ENCODE assay signal across 8 mouse cellular contexts in genomic region chr15:78962885-78963284, GRCm38 (mm10). TPM values are rescaled to one million over a fixed set of nuclear protein-coding genes. Genes with fewer than 3 reads are reported as not detected.
DNase-seq lines count a peak whose midpoint lies in the region; ATAC-seq and TF ChIP-seq lines count a peak whose summit lies in the region.

No protein-coding gene starts in this region.

- H3K9ac ChIP-seq in stomach, embryonic 14.5 days (replicated peaks; ENCODE audit: low read depth, low read length): no peak overlapping the region

- no peak for TF ChIP-seq POLR2A in brain, embryonic 14.5 days (IDR thresholded peaks at IDR 0.05; ENCODE audit: borderline replicate concordance, extremely low read depth, insufficient read depth, insufficient read length, poor library complexity, severe bottlenecking)

- H3K4me1 ChIP-seq in stomach, embryonic 14.5 days (ENCODE audit: control insufficient read depth, insufficient read depth, low read length): peaks cover 6% of the 10 kb centered on the region; the same call in 1 of the 2 replicates

- TF ChIP-seq CTCF in brain, embryonic 14.5 days (IDR thresholded peaks at IDR 0.05; ENCODE audit: borderline replicate concordance, extremely low read depth, insufficient read depth, insufficient read length): peak; percentile 68; the same call in 1 of the 2 replicates

- no peaks in the 10 kb centered on the region for H3K27me3 ChIP-seq in stomach, embryonic 14.5 days (ENCODE audit: control insufficient read depth, insufficient read depth, low read length)

- no peaks in the 10 kb centered on the region; the same call in 1 of the 2 replicates for H3K36me3 ChIP-seq in stomach, embryonic 14.5 days (ENCODE audit: control insufficient read depth, insufficient read depth, low read length)

- no peak overlapping the region for H3K4me3 ChIP-seq in stomach, embryonic 14.5 days (ENCODE audit: low read depth, low read length)

- H3K4me2 ChIP-seq in stomach, embryonic 14.5 days (replicated peaks; ENCODE audit: low read depth, low read length): no peak overlapping the region

- peak; percentile 82 for ATAC-seq in megakaryocyte-erythroid progenitor cell, adult 5-6 weeks (replicated peaks; ENCODE audit: low FRiP score, low TSS enrichment, poor library complexity, severe bottlenecking)
- 0 out of 2 replicates have a peak, but pooled peaks have one; percentile 4 for ATAC-seq in stomach, embryonic 14.5 days (ENCODE audit: insufficient number of reproducible peaks, insufficient read depth, low FRiP score, low read depth)

- no peak overlapping the region for H3K27ac ChIP-seq in stomach, embryonic 14.5 days (ENCODE audit: low read length)

- intact Hi-C loops in heart, postnatal 25 days (cut with DNase I): loop anchor here (1.0 kb wide), 1 partner anchor 47 kb away; no protein-coding TSS in a partner anchor

- WGBS in stomach, embryonic 14.5 days: 32% methylated on average over 2 of the region's 2 CpGs

- no peaks in the 10 kb centered on the region for H3K9me3 ChIP-seq in stomach, embryonic 14.5 days (ENCODE audit: control insufficient read depth, low read depth, low read length)

- DNase-seq in right cerebral cortex, adult 18-20 months: peak; percentile 26
- DNase-seq in right cerebral cortex, postnatal 36 days (ENCODE audit: low spot score in 2 of 2): no peak
- peak; percentile 61 for DNase-seq in brain, embryonic 14.5 days (ENCODE audit: low read depth)
- peak; percentile 70 for DNase-seq in fibroblast of lung, adult 2 months (ENCODE audit: low read depth)
- peak; percentile 48 for DNase-seq in heart, postnatal 25 days (ENCODE audit: low spot score)
- DNase-seq in kidney, postnatal 36 days: peak; percentile 71 to 88

RNA-seq across cellular contexts. Expression of gene Triobp, which starts 15.4 kb away (rescaled TPM):
- 51.2 and 74.5 TPM in 2 replicates for polyA plus RNA-seq in brain, embryonic 14.5 days (2012; rRNA removed)
- 10 to 100 TPM; 36.0 to 39.8 TPM for total RNA-seq in heart, postnatal 25 days (2021)
- total RNA-seq in megakaryocyte-erythroid progenitor cell, adult 5-6 weeks (2014; fragmentation: Nextera tagmentation): 29.1 and 33.9 TPM in 2 replicates
- total RNA-seq in megakaryocyte-erythroid progenitor cell, adult 5-6 weeks (2017): 11.2 and 12.5 TPM in 2 replicates
- polyA plus RNA-seq in stomach, embryonic 14.5 days (2014; fragmentation: Nextera tagmentation; extraction: Ambion mirVana): 50.2 TPM in 2 replicates

RNA-seq across cellular contexts. Expression of gene Nol12, which starts 28.2 kb away (rescaled TPM):
- polyA plus RNA-seq in brain, embryonic 14.5 days (2012; rRNA removed): 45.7 and 50.1 TPM in 2 replicates
- total RNA-seq in heart, postnatal 25 days (2021): 10 to 100 TPM; 15.6 to 16.9 TPM
- total RNA-seq in megakaryocyte-erythroid progenitor cell, adult 5-6 weeks (2014; fragmentation: Nextera tagmentation): 52.3 and 56.7 TPM in 2 replicates
- total RNA-seq in megakaryocyte-erythroid progenitor cell, adult 5-6 weeks (2017): 15.3 and 31.6 TPM in 2 replicates
- polyA plus RNA-seq in stomach, embryonic 14.5 days (2014; fragmentation: Nextera tagmentation; extraction: Ambion mirVana): 45.9 and 56.7 TPM in 2 replicates

RNA-seq across cellular contexts. Expression of gene Lgals1, which starts 36.4 kb away (rescaled TPM):
- polyA plus RNA-seq in brain, embryonic 14.5 days (2012; rRNA removed): 168 and 194 TPM in 2 replicates
- total RNA-seq in heart, postnatal 25 days (2021): 100 to 1,000 TPM; 188 to 192 TPM
- 54.9 and 83.9 TPM in 2 replicates for total RNA-seq in megakaryocyte-erythroid progenitor cell, adult 5-6 weeks (2014; fragmentation: Nextera tagmentation)
- 91.1 and 98.2 TPM in 2 replicates for total RNA-seq in megakaryocyte-erythroid progenitor cell, adult 5-6 weeks (2017)
- 1,620 and 1,697 TPM in 2 replicates for polyA plus RNA-seq in stomach, embryonic 14.5 days (2014; fragmentation: Nextera tagmentation; extraction: Ambion mirVana)

RNA-seq across cellular contexts. Expression of gene Pdxp, which starts 49.2 kb away (rescaled TPM):
- 124 and 153 TPM in 2 replicates for polyA plus RNA-seq in brain, embryonic 14.5 days (2012; rRNA removed)
- total RNA-seq in heart, postnatal 25 days (2021): 1 to 10 TPM in 1 of 2 experiments, under 1 TPM in 1; 0.75 to 1.4 TPM
- 12.7 and 22.5 TPM in 2 replicates for total RNA-seq in megakaryocyte-erythroid progenitor cell, adult 5-6 weeks (2014; fragmentation: Nextera tagmentation)
- total RNA-seq in megakaryocyte-erythroid progenitor cell, adult 5-6 weeks (2017): 6.6 and 6.9 TPM in 2 replicates
- polyA plus RNA-seq in stomach, embryonic 14.5 days (2014; fragmentation: Nextera tagmentation; extraction: Ambion mirVana): 15.7 and 17.9 TPM in 2 replicates

Comparison
In these comparisons a context has a peak if more than half of its experiments do, and no peak if none do; other contexts are left out.
1. DNase-seq: peak in right cerebral cortex, adult 18-20 months (single experiment), brain, embryonic 14.5 days (single experiment), fibroblast of lung, adult 2 months (single experiment), heart, postnatal 25 days (single experiment) and kidney, postnatal 36 days (2 of 2); none in right cerebral cortex, postnatal 36 days (0 of 2).